Mouse (Mus musculus) spleen, adult 2 months (tissue): Measurements from ENCODE around the gene Sertad3. TPM values are rescaled to one million over a fixed set of nuclear protein-coding genes. Genes with fewer than 3 reads are reported as not detected.

Source experiments
- DNase-seq, 2 experiments: peaks; one replicate each; pipeline versions ENCODE4 v3.0.0 to v3.0.0-alpha.2; 2012 to 2021; ENCODE audit warnings: low spot score in 2 of 2, low read depth in 1 of 2
- H3K27ac ChIP-seq: fragments of 200-500 bp; 2 replicates; pipeline ENCODE4 v1.5.1; 2012; ENCODE audit warnings: low read length, inconsistent platforms; ENCODE audit not compliant: insufficient read depth
- H3K27me3 ChIP-seq: fragments of 200-500 bp; 2 replicates; pipeline ENCODE4 v1.6.1; 2012; ENCODE audit warnings: mild to moderate bottlenecking, moderate library complexity, low read length, inconsistent platforms; ENCODE audit not compliant: control insufficient read depth, insufficient read depth
- H3K36me3 ChIP-seq: fragments of 200-500 bp; 2 replicates; pipeline ENCODE4 v1.6.1; 2012; ENCODE audit warnings: mild to moderate bottlenecking, low read length, inconsistent platforms; ENCODE audit not compliant: control insufficient read depth, insufficient read depth
- H3K4me1 ChIP-seq: fragments of 200-500 bp; 2 replicates; pipeline ENCODE4 v1.6.1; 2011; ENCODE audit warnings: inconsistent platforms; ENCODE audit not compliant: control insufficient read depth, insufficient read depth, insufficient read length
- H3K4me3 ChIP-seq: fragments of 200-500 bp; 2 replicates; pipeline ENCODE4 v1.5.1; 2011; ENCODE audit warnings: mild to moderate bottlenecking, inconsistent platforms; ENCODE audit not compliant: insufficient read depth, insufficient read length; ENCODE audit errors: extremely low read depth
- CTCF ChIP-seq: fragments of 200-500 bp; IDR thresholded peaks from 2 replicates; pipeline ENCODE4 v1.5.1; 2011; ENCODE audit warnings: mild to moderate bottlenecking, inconsistent platforms; ENCODE audit not compliant: insufficient read depth, insufficient read length, insufficient replicate concordance; ENCODE audit errors: extremely low read depth
- POLR2A ChIP-seq: fragments of 200-500 bp; IDR thresholded peaks from 2 replicates; pipeline ENCODE4 v1.6.1; 2011; ENCODE audit warnings: low read depth, low read length, inconsistent platforms
- WGBS: fragments of 180-500 bp; shearing (Covaris S2); methylation state at CpG from one replicate; pipeline ENCODE4 v1.1.7; 2018; 5-methylcytosine and 5-hydroxymethylcytosine counted together
- polyA plus RNA-seq: library from polyadenylated mRNA; depleted of rRNA; stranded (reverse); fragments of >200 nt; gene quantifications from 2 replicates; pipeline ENCODE4 v1.2.3, GENCODE M21; 2012

Sertad3 gene
- polyA plus RNA-seq, 1 experiment = 16.0 TPM

DNA sequence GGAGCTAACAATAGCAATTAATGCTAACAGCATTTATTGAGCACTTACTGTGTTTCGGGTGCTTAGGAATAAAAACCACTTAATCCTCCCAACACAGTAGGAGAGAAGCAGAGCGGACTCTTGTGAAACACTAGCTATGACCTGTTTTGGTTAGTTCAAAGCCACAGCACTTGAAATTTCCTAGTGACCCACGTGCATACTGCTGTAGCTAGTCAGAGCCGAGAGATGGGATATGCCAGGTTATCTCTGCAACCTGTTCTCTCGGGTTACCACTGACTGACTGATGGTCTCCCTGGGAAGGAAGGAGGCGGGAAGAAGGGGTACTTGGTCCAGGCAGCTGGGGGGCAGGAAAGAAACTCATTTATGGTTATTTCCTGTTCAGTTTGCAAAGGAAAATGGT lies 13.1 kb upstream of the Sertad3 start:
- H3K4me1 ChIP-seq = peaks cover under 1% of the 10 kb centered on the region; the same call in 1 of the 2 replicates
- 65% methylated on average over 6 of the region's 6 CpGs for WGBS
- H3K27me3 ChIP-seq = no peaks in the 10 kb centered on the region
- H3K27ac ChIP-seq = no peak overlapping the region
- no peak overlapping the region for H3K4me3 ChIP-seq
- no peak for DNase-seq
- peaks cover 10% of the 10 kb centered on the region for H3K36me3 ChIP-seq
- TF ChIP-seq POLR2A (no peak), CTCF (no peak)

DNA sequence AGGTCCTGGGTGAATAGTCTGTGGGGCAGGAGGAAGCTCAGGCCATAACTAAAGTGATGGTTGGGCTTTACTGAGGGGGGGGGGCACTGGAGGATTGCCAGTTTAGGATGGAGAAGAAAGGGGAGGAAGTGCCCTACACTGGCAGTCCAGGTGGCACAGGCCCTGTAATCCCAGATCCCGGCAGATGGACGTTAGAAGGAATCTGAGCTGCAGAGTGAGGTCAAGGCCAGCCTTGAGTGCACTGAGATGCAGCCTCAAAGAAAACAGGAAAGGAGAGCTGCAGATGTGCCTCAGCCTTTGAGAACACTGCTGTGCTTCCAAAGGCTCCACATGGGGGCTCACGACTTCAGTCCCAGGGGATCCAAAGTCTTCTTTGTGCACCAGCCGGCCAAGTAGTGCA lies 5.9 kb upstream of the Sertad3 start:
- Histone ChIP-seq H3K4me3 (no peak overlapping the region), H3K36me3 (peaks cover 3% of the 10 kb centered on the region; the same call in 1 of the 2 replicates), H3K27ac (no peak overlapping the region), H3K4me1 (no peaks in the 10 kb centered on the region), H3K27me3 (no peaks in the 10 kb centered on the region)
- no peak for DNase-seq
- TF ChIP-seq POLR2A = no peak
- no peak for TF ChIP-seq CTCF
- 42% methylated on average over 4 of the region's 4 CpGs for WGBS

DNA sequence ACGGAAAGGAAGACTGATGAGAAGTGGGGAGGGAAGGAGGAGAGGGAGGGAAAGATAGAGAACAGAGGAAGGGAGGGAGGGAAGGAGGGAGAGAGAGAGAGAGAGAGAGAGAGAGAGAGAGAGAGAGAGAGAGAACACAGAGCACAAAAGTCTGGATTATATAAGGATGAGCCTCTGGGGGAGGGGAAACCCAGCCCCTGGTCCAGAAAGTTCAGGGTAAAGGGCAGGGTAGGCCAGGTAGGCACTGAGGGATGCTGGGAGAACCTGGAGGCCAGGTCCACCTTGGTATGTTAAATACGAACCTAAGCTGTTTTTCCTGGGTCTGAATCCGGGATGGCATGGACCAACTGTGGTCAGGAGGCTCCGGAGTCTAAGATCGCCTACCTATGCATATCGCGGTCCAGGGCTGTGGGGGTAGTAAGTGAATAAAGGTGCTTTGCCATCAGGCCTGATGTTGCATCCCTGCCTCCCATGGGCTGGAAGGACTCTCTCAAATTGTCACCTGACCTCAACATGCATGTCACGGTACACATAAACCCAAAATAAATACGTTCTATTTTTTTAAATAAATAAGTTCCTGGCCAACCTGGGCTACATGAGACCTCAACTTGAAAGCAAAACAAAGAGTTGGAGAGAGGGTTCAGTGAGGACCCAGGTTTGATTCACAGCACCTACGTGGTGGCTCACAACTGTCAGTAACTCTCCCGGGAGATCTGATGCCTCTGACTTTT lies 2.0 kb upstream of the Sertad3 start:
- Histone ChIP-seq H3K4me1 (no peaks in the 10 kb centered on the region), H3K27me3 (no peaks in the 10 kb centered on the region), H3K36me3 (peaks cover 5% of the 10 kb centered on the region), H3K27ac (no peak overlapping the region), H3K4me3 (no peak overlapping the region)
- 93% methylated on average over 11 of the region's 11 CpGs for WGBS
- TF ChIP-seq CTCF = no peak
- DNase-seq = no peak

DNA sequence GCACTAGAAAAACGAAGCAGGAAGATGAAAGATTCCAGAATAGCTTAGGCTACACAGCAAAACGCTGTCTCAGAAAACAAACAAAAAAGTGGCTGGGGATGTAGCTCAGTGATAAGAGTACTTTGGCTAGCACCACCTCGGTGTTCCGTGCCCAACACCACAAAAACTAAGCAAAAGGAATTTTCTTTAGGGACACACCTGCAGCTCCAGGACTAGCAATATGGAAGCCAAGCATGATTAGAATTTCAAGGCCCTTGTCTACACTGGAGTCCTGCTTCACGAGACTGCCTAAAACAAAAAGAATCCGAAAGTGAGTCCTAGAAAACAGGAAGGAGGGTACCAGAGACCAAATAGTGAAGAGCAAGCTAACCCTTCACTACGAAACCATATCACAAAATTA lies 972 bp upstream of the Sertad3 start:
- Histone ChIP-seq H3K27ac (peak overlapping the region; percentile 83), H3K27me3 (no peaks in the 10 kb centered on the region), H3K4me1 (no peaks in the 10 kb centered on the region), H3K4me3 (peak overlapping the region; percentile 89), H3K36me3 (peaks cover 9% of the 10 kb centered on the region)
- WGBS = 8% methylated on average over 7 of the region's 7 CpGs
- DNase-seq = no peak
- no peak for TF ChIP-seq CTCF
- no peak for TF ChIP-seq POLR2A

DNA sequence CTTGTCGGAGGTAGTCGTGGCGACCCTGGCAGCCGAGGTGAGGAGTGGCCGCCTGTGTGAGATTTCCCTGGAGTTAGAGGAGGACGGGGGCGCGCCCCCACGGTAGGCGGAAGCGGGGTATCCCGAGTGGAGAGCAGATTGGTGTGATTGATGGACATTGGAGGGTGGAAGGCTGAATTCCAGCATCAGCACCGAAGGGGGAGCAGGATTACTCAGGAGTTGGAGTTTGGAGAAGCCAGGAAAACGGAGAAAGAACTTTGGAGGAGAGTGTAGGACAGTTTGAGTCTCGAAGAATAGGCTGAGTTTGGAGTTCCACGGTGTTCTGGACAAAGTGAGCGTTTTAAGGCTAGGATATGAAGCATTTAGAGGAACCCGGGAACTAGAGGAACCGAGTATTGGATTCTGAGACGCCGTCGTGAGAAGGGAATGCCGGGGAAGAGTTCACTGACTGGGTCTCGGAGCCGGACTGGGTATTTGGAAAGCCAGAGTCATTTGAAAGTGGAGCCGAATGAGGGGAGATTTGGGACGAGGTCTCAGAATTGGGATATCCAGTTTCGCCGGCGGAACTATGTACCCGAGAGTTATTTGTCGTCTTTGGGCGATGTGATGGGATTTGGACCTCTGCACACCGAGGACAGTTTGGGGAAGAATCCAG lies 394 bp downstream of the Sertad3 start:
- H3K4me1 ChIP-seq = no peaks in the 10 kb centered on the region
- H3K27ac ChIP-seq = peak overlapping the region; percentile 93
- H3K4me3 ChIP-seq = peak overlapping the region; percentile 89
- DNase-seq = peak in 1 of 2 experiments; percentile 28
- no peaks in the 10 kb centered on the region for H3K27me3 ChIP-seq
- TF ChIP-seq CTCF (no peak), POLR2A (no peak)
- peaks cover 9% of the 10 kb centered on the region for H3K36me3 ChIP-seq
- WGBS = under 1% methylated on average over 34 of the region's 34 CpGs

DNA sequence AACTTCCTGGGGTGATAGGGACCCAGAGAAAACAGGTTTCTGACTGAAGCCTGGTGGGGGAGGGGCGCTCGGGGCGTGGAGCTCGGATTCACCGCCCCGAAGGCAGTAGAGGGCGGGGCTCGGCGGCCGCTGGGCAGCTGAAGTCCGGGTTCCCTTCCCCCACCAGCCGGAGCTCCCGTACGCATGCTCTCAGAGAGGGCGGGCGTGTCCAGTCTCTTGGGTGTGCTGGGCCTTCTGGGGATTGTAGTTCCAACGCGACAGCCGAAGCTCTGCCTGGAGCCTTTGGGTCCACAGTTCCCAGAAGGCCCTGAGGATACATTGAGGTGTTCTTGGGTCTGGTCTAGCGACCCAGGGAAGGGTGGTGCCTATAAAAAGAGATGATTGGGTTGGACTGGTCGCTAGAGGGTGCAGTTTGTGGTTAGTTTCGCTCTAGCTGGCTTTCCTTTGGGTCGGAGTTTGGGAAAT lies 954 bp downstream of the Sertad3 start:
- H3K27ac ChIP-seq = peak overlapping the region; percentile 93
- H3K36me3 ChIP-seq = peaks cover 9% of the 10 kb centered on the region
- peak overlapping the region; percentile 89 for H3K4me3 ChIP-seq
- peak; percentile 95 to 99 for DNase-seq
- WGBS = 1% methylated on average over 23 of the region's 23 CpGs
- no peaks in the 10 kb centered on the region for H3K4me1 ChIP-seq
- H3K27me3 ChIP-seq = no peaks in the 10 kb centered on the region
- TF ChIP-seq POLR2A (no peak), CTCF (peak; percentile 31; the same call in 1 of the 2 replicates)

DNA sequence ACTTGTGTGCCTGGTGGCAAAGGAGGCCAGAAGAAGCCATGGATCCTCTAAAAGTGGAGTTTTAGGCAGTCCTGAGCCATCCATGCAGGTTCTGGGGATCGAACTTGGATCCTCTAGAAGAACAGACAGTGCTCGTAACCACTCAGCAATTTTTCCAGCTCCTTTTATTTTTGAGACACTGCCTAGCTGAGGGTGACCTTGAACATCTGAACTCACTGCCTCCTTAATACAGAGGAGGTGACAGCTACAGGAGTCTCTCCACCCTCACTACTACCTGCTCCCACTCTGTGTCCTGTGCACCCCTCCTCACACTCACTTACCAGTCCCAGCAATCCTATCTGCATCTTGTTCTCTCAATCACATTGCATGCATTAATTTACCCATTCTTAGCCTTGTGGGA lies 2.0 kb downstream of the Sertad3 start:
- Histone ChIP-seq H3K4me3 (no peak overlapping the region), H3K27ac (no peak overlapping the region), H3K4me1 (no peaks in the 10 kb centered on the region), H3K27me3 (no peaks in the 10 kb centered on the region), H3K36me3 (peaks cover 9% of the 10 kb centered on the region)
- TF ChIP-seq CTCF = no peak
- no peak for TF ChIP-seq POLR2A
- DNase-seq = no peak
- 96% methylated on average over 2 of the region's 2 CpGs for WGBS
